Mouse (Mus musculus): ENCODE data around the gene Ston2.

Gene Ston2

GRCm38 (mm10) chr12:91588670-91589541 lies 199.3 kb downstream of the Ston2 start:
- peak; percentile 3; the same call in 1 of the 2 replicates for TF ChIP-seq GATA4 (IDR thresholded peaks at IDR 0.05; ENCODE audit: insufficient replicate concordance, low read length)

- no peak for TF ChIP-seq GATA4 (IDR thresholded peaks at IDR 0.05; ENCODE audit: insufficient replicate concordance, low read length)
Measured at GRCm38 (mm10) chr12:91588176-91588669, 200.0 kb downstream of the Ston2 start.

- no peak for TF ChIP-seq GATA4 (IDR thresholded peaks at IDR 0.05; ENCODE audit: insufficient replicate concordance, low read length)
Measured at GRCm38 (mm10) chr12:91587491-91588033, 200.6 kb downstream of the Ston2 start.

GRCm38 (mm10) chr12:91587077-91587476 lies 201.1 kb downstream of the Ston2 start:
- TF ChIP-seq GATA4 (IDR thresholded peaks at IDR 0.05; ENCODE audit: insufficient replicate concordance, low read length), result no peak

- no peak for TF ChIP-seq GATA4 (IDR thresholded peaks at IDR 0.05; ENCODE audit: insufficient replicate concordance, low read length)
Measured at GRCm38 (mm10) chr12:91585206-91585605, 203.0 kb downstream of the Ston2 start.

GRCm38 (mm10) chr12:91583409-91583808 lies 204.8 kb downstream of the Ston2 start:
- no peak for TF ChIP-seq GATA4 (IDR thresholded peaks at IDR 0.05; ENCODE audit: insufficient replicate concordance, low read length)

Measured in liver, adult (tissue).